Mouse (Mus musculus) embryonic fibroblast, embryonic 13.5 days (primary cell): ENCODE data around the gene Rbm6.

ENCODE experiments used
- CTCF ChIP-seq: IDR thresholded peaks from 2 replicates; pipeline ENCODE4 v1.5.1; 2011; ENCODE audit warnings: mild to moderate bottlenecking, control low read depth, low read length, moderate library complexity, borderline replicate concordance; ENCODE audit not compliant: insufficient read depth
- POLR2A ChIP-seq: IDR thresholded peaks from 2 replicates; pipeline ENCODE4 v1.6.1; 2011; ENCODE audit warnings: low read depth, mild to moderate bottlenecking, control low read depth, low read length, moderate library complexity

GRCm38 (mm10) chr9:107906967-107907800, 34.1 kb upstream of the Rbm6 start:
- TF ChIP-seq CTCF, result no peak
- TF ChIP-seq POLR2A, result no peak
